Mouse (Mus musculus) G1E (cell line): ENCODE measurements around the gene H2-DMb2.

Experiments
- CTCF ChIP-seq: IDR thresholded peaks from 2 replicates; pipeline ENCODE4 v1.5.1; 2012; ENCODE audit warnings: low read depth, low read length, inconsistent platforms, mixed read lengths
- GATA1 ChIP-seq: IDR thresholded peaks from 2 replicates; pipeline ENCODE4 v1.6.1; 2012; ENCODE audit warnings: borderline replicate concordance, low read length, inconsistent platforms, mixed read lengths
- GATA2 ChIP-seq: IDR thresholded peaks from 2 replicates; pipeline ENCODE4 v1.6.1; 2012; ENCODE audit warnings: low read depth, low read length, inconsistent platforms, borderline replicate concordance
- POLR2AphosphoS5 ChIP-seq: IDR thresholded peaks from 2 replicates; pipeline ENCODE4 v1.6.1; 2012; ENCODE audit warnings: low read depth, low read length, inconsistent platforms; ENCODE audit not compliant: insufficient replicate concordance
- TAL1 ChIP-seq: conservative IDR thresholded peaks from 2 replicates; pipeline ENCODE4 v1.6.1; 2012; ENCODE audit warnings: low read depth, low read length, inconsistent platforms, mixed read lengths

DNA sequence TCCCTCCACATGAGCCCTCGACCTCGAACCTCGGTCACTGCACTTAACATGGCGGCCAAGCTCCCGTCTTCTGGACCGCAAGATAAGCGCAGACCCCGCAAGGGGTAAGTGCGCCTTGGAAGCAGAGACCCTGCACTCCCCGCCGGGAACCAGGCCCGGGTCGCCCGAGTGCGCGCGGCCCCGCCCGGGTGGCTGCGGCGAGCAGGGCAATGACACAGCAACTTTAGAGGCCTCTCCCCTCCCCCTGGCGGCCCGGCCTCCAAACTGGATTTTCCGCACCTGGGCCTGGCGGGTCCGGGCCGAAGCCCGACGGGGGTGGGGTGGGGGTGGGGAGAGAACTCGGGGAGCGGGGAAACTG lies 22.3 kb upstream of the H2-DMb2 start:
- TF ChIP-seq CTCF (no peak), TAL1 (no peak), GATA1 (no peak), POLR2AphosphoS5 (no peak), GATA2 (no peak)
